Mouse (Mus musculus) heart, embryonic 16.5 days (tissue): ENCODE results near the gene Slc24a2. TPM values are rescaled to one million over a fixed set of nuclear protein-coding genes. Genes with fewer than 3 reads are reported as not detected.

Experiments used
- ATAC-seq: fragments of 200-750 bp; cut with Nextera tagmentation; replicated peaks from 2 replicates; pipeline ENCODE4 v1.8.0; 2017; ENCODE audit warnings: moderate number of reproducible peaks; ENCODE audit not compliant: insufficient read depth, low FRiP score; ENCODE audit errors: extremely low read depth
- H3K27ac ChIP-seq: fragments of 300-500 bp; sonication (generic); 2 replicates; pipeline ENCODE4 v1.5.1; 2014; ENCODE audit warnings: mild to moderate bottlenecking, low read length, control low read depth, moderate library complexity
- H3K27me3 ChIP-seq: fragments of 300-500 bp; sonication (generic); 2 replicates; pipeline ENCODE4 v1.6.1; 2014; ENCODE audit warnings: low read length, mixed read lengths; ENCODE audit not compliant: control insufficient read depth, insufficient read depth
- H3K36me3 ChIP-seq: fragments of 300-500 bp; sonication (generic); 2 replicates; pipeline ENCODE4 v1.6.1; 2014; ENCODE audit not compliant: control insufficient read depth, insufficient read depth
- H3K4me1 ChIP-seq: fragments of 300-500 bp; sonication (generic); 2 replicates; pipeline ENCODE4 v1.6.1; 2014; ENCODE audit warnings: low read length, mixed read lengths; ENCODE audit not compliant: control insufficient read depth, insufficient read depth
- H3K4me2 ChIP-seq: fragments of 300-500 bp; sonication (generic); 2 replicates; pipeline ENCODE4 v1.6.1; 2014; ENCODE audit warnings: low read depth, mild to moderate bottlenecking, control low read depth, low read length
- H3K4me3 ChIP-seq: fragments of 300-500 bp; sonication (generic); 2 replicates; pipeline ENCODE4 v1.5.1; 2014; ENCODE audit warnings: mild to moderate bottlenecking, control low read depth, low read length
- H3K9ac ChIP-seq: fragments of 300-500 bp; sonication (generic); 2 replicates; pipeline ENCODE4 v1.6.1; 2014; ENCODE audit warnings: low read length, control low read depth
- H3K9me3 ChIP-seq: fragments of 300-500 bp; sonication (generic); replicated peaks from 2 replicates; pipeline ENCODE4 v1.6.1; 2016; ENCODE audit warnings: low read length; ENCODE audit not compliant: control insufficient read depth
- WGBS: fragments of 180-500 bp; shearing (Covaris S2); extraction: QIAGEN DNeasy Blood & Tissue Kit; methylation state at CpG from one replicate; pipeline ENCODE4 v1.1.7; 2014; 5-methylcytosine and 5-hydroxymethylcytosine counted together
- polyA plus RNA-seq: library from polyadenylated mRNA; unstranded; fragments of >200 nt; fragmentation: Nextera tagmentation; extraction: Ambion mirVana; gene quantifications from 2 replicates; pipeline ENCODE4 v1.2.1, GENCODE M21; 2015

Slc24a2 gene
- polyA plus RNA-seq, 1 experiment from 2014 or later, result 4.6 TPM

- Histone ChIP-seq H3K4me2 (peak overlapping the region; percentile 33), H3K27me3 (no peaks in the 10 kb centered on the region), H3K36me3 (no peaks in the 10 kb centered on the region), H3K9me3 (no peaks in the 10 kb centered on the region), H3K4me1 (peaks cover 19% of the 10 kb centered on the region), H3K27ac (peak overlapping the region; percentile 29; the same call in 1 of the 2 replicates), H3K4me3 (no peak overlapping the region), H3K9ac (no peak overlapping the region)
- 42% methylated on average over 5 of the region's 5 CpGs for WGBS
- peak; percentile 76 for ATAC-seq
Observed at GRCm38 (mm10) chr4:87065227-87065626, 165.1 kb downstream of the Slc24a2 start.

- 65% methylated on average over 2 of the region's 2 CpGs for WGBS
- H3K4me2 ChIP-seq, result no peak overlapping the region
- H3K36me3 ChIP-seq, result no peaks in the 10 kb centered on the region
- no peak overlapping the region for H3K9ac ChIP-seq
- peaks cover 19% of the 10 kb centered on the region for H3K4me1 ChIP-seq
- no peak overlapping the region for H3K27ac ChIP-seq
- no peak for ATAC-seq
- H3K4me3 ChIP-seq, result no peak overlapping the region
- no peaks in the 10 kb centered on the region for H3K27me3 ChIP-seq
- no peaks in the 10 kb centered on the region for H3K9me3 ChIP-seq
Observed at GRCm38 (mm10) chr4:87064561-87064960, 165.7 kb downstream of the Slc24a2 start.

GRCm38 (mm10) chr4:87062771-87063253 is 167.5 kb downstream of the Slc24a2 start:
- Histone ChIP-seq H3K36me3 (no peaks in the 10 kb centered on the region), H3K9me3 (no peaks in the 10 kb centered on the region), H3K4me3 (no peak overlapping the region), H3K9ac (no peak overlapping the region), H3K4me1 (peaks cover 14% of the 10 kb centered on the region), H3K27ac (peak overlapping the region; percentile 10; the same call in 1 of the 2 replicates), H3K4me2 (no peak overlapping the region), H3K27me3 (no peaks in the 10 kb centered on the region)
- 58% methylated on average over 6 of the region's 6 CpGs for WGBS
- no peak for ATAC-seq

- H3K9ac ChIP-seq, result no peak overlapping the region
- H3K36me3 ChIP-seq, result no peaks in the 10 kb centered on the region
- H3K4me1 ChIP-seq, result peaks cover 14% of the 10 kb centered on the region
- H3K27ac ChIP-seq, result no peak overlapping the region
- 83% methylated on average over 2 of the region's 2 CpGs for WGBS
- no peaks in the 10 kb centered on the region for H3K27me3 ChIP-seq
- no peak overlapping the region for H3K4me3 ChIP-seq
- H3K9me3 ChIP-seq, result no peaks in the 10 kb centered on the region
- no peak overlapping the region for H3K4me2 ChIP-seq
- ATAC-seq, result no peak
Observed at GRCm38 (mm10) chr4:87061696-87062095, 168.6 kb downstream of the Slc24a2 start.

GRCm38 (mm10) chr4:87057572-87057971 is 172.7 kb downstream of the Slc24a2 start:
- ATAC-seq, result no peak
- no peak overlapping the region for H3K9ac ChIP-seq
- 74% methylated on average over 3 of the region's 3 CpGs for WGBS

GRCm38 (mm10) chr4:87055768-87056167 is 174.5 kb downstream of the Slc24a2 start:
- Histone ChIP-seq H3K27me3 (no peaks in the 10 kb centered on the region), H3K9ac (no peak overlapping the region), H3K9me3 (no peaks in the 10 kb centered on the region), H3K27ac (no peak overlapping the region), H3K4me2 (no peak overlapping the region), H3K4me1 (no peaks in the 10 kb centered on the region), H3K4me3 (no peak overlapping the region), H3K36me3 (no peaks in the 10 kb centered on the region)
- 63% methylated on average over 7 of the region's 7 CpGs for WGBS
- no peak for ATAC-seq

More at GRCm38 (mm10) chr4:87057572-87057971, 172.7 kb downstream of the Slc24a2 start:
- no peaks in the 10 kb centered on the region for H3K9me3 ChIP-seq
- no peaks in the 10 kb centered on the region for H3K36me3 ChIP-seq
- no peak overlapping the region for H3K27ac ChIP-seq
- H3K4me1 ChIP-seq, result peaks cover 6% of the 10 kb centered on the region
- H3K4me2 ChIP-seq, result no peak overlapping the region
- no peaks in the 10 kb centered on the region for H3K27me3 ChIP-seq
- no peak overlapping the region for H3K4me3 ChIP-seq

GRCm38 (mm10) chr4:87052881-87053280 is 177.4 kb downstream of the Slc24a2 start:
- no peak overlapping the region for H3K27ac ChIP-seq
- H3K4me1 ChIP-seq, result no peaks in the 10 kb centered on the region
- H3K9ac ChIP-seq, result no peak overlapping the region
- no peak overlapping the region for H3K4me3 ChIP-seq
- WGBS, result 90% methylated on average over 5 of the region's 5 CpGs
- no peaks in the 10 kb centered on the region for H3K9me3 ChIP-seq
- ATAC-seq, result no peak
- no peak overlapping the region for H3K4me2 ChIP-seq
- no peaks in the 10 kb centered on the region for H3K36me3 ChIP-seq
- H3K27me3 ChIP-seq, result no peaks in the 10 kb centered on the region

GRCm38 (mm10) chr4:87049061-87049460 is 181.2 kb downstream of the Slc24a2 start:
- no peaks in the 10 kb centered on the region for H3K4me1 ChIP-seq
- 65% methylated on average over 3 of the region's 3 CpGs for WGBS
- no peaks in the 10 kb centered on the region for H3K36me3 ChIP-seq
- no peak overlapping the region for H3K4me3 ChIP-seq
- no peak overlapping the region for H3K27ac ChIP-seq
- H3K9me3 ChIP-seq, result no peaks in the 10 kb centered on the region
- no peaks in the 10 kb centered on the region for H3K27me3 ChIP-seq
- no peak overlapping the region for H3K4me2 ChIP-seq
- no peak overlapping the region for H3K9ac ChIP-seq
- no peak for ATAC-seq

- Histone ChIP-seq H3K4me3 (no peak overlapping the region), H3K36me3 (no peaks in the 10 kb centered on the region), H3K27ac (no peak overlapping the region), H3K4me1 (no peaks in the 10 kb centered on the region), H3K9me3 (no peaks in the 10 kb centered on the region), H3K27me3 (no peaks in the 10 kb centered on the region), H3K4me2 (no peak overlapping the region), H3K9ac (no peak overlapping the region)
- 65% methylated on average over 2 of the region's 2 CpGs for WGBS
- no peak for ATAC-seq
Observed at GRCm38 (mm10) chr4:87047131-87047530, 183.1 kb downstream of the Slc24a2 start.
